Mouse (Mus musculus): ENCODE measurements around the gene Nus1. TPM values are rescaled to one million over a fixed set of nuclear protein-coding genes. Genes with fewer than 3 reads are reported as not detected.

Gene Nus1
- total RNA-seq (2022) = 10 to 100 TPM; 55.9 to 75.5 (median 64.1) TPM

DNA sequence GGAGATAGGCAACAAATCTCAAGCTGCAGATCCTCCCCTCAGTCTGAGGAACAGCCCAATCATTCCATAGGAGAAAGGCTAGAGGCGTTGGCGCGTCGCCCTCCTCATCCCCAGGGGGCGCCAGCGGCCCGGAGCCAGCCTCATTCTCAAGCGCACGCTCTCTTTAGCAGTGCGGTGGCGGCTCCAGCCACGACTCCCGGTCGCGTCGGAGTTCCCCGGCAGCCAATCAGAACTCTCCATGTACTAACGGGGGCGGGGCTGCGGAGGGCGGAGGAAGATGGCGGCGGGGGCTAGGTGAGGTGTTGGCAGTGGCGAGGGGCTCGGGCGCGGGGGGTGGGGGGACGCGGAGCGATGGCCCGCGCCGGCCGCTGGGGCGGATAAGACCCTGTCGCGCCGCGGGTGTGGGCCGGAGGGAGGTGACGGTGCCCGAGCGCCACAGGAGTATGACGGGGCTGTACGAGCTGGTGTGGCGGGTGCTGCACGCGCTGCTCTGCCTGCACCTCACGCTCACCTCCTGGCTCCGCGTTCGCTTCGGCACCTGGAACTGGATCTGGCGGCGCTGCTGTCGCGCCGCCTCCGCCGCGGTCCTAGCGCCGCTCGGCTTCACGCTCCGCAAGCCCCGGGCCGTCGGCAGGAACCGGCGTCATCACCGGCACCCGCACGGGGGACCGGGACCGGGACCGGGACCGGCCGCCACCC lies at the start of gene Nus1:
TSS of gene Nus1 (plus strand) at position 249 of the 699 bp plus-strand sequence.
- DNase-seq (ENCODE audit: low spot score in 2 of 2) = peak; percentile 95 to 96

DNA sequence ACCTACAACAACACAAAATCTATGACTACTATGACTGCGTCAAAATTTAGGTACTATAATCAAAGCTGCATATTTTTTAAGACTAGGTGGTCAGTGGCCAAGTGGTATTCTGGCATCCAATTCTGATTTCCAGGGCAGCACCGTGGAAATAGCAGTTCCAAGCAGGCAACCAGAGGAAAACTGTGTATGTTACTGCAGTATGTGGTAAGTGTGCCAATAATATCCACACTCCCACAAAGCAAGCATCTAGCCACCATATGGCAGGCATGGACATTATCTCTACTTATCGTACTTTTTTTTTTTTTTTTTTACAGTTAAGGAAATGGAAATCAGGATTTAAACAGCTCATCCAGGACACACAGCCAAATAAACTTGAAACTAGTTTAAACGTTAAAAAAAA lies 49.0 kb upstream of the Nus1 start:
- no peak for DNase-seq (ENCODE audit: low spot score in 2 of 2)

DNA sequence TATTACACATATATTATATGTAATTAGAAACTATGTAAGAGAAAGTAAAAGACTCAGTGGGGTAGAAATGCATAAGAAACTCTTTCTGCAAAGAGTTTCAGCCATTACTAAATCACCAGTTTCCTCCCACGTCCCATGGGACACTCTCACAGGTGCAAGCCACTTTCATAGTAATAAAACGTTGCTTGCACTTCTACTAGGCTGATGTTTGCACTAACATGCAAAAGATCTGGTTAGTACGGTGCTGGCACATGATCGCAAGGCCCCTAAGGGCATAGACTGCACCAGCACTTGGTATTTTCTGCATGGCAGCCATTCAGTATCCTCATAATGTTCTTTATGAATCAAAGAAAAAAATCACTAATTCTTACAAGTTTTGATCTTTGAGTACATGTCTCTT lies 43.5 kb upstream of the Nus1 start:
- DNase-seq (ENCODE audit: low spot score in 2 of 2) = no peak

DNA sequence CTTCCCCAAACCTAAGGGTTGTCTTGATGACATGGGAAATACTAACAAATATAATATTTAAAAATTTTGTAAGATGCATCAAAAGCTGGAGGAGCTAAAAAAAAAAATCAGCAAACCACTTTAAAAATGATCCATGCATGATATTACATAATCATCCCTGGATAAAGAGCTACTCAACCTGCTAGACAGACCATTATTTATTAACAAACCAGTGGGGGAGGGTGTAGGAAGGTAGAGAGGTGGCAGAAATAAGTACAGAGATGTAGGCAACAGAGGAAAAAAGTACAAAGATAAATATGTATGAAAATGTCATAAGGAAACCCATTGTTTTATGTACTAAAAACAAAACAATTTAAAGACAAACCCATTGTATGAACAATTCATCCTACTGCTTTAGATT lies 42.7 kb upstream of the Nus1 start:
- no peak for DNase-seq (ENCODE audit: low spot score in 2 of 2)

DNA sequence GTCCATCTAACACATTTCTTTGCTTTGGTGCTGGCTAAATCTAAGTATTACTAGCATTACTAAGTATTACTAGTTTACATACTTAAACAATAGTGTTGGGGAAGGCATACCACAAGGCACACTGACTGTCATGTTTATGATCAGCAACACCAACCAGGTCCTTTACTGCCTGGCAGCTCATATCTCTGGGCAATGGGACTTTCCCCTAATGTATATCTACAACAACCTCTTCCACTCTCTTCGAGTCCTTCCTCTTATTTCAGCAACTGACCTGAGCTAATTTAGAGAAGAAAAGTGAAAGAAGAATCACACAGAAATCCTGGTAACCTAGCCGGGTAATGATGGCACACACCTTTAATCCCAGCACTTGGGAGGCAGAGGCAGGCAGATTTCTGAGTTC lies 40.9 kb upstream of the Nus1 start:
- no peak for DNase-seq (ENCODE audit: low spot score in 2 of 2)

DNA sequence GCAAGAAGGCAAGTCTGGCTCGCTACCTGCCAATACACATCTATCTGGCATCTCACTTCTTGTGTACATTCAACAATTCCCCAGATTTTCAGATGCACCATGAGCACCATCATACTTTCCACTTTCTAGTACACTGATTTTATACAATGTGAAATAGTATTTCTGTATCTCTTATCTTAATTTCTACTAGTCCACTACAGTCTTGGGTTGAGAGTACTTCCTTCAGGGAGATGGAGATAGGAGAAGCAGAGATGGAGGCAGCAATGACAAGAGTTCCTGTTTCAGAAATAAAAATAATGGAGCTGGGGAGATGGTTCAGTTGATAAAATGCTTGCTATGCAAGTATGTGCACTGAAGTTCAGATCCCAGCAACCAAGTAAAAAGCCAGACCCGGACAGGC lies 39.5 kb upstream of the Nus1 start:
- no peak for DNase-seq (ENCODE audit: low spot score in 2 of 2)

DNA sequence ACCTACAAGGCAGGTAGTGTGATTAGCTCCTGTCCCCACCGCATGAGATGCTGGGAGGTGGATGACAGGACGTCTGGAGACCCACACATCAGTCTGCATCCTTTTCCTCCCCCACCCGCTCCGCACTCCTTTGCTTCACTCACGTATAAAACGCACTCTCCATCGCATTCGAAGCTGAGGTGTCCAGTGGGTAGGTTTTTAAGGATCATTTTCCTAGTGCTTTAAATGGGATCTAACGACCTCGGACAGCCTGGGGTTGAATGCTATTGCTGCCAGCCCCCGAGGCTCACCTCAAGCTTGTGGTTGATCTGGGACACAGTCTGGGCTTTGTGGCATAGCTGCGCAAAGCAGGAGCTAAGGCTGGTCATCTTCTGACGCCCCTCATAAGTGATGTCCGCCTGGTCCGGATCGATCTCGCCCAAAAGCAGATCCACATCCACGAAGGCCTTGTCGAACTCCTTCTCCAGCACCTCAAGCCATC lies 36.0 kb upstream of the Nus1 start:
- DNase-seq (ENCODE audit: low spot score in 2 of 2) = no peak

DNA sequence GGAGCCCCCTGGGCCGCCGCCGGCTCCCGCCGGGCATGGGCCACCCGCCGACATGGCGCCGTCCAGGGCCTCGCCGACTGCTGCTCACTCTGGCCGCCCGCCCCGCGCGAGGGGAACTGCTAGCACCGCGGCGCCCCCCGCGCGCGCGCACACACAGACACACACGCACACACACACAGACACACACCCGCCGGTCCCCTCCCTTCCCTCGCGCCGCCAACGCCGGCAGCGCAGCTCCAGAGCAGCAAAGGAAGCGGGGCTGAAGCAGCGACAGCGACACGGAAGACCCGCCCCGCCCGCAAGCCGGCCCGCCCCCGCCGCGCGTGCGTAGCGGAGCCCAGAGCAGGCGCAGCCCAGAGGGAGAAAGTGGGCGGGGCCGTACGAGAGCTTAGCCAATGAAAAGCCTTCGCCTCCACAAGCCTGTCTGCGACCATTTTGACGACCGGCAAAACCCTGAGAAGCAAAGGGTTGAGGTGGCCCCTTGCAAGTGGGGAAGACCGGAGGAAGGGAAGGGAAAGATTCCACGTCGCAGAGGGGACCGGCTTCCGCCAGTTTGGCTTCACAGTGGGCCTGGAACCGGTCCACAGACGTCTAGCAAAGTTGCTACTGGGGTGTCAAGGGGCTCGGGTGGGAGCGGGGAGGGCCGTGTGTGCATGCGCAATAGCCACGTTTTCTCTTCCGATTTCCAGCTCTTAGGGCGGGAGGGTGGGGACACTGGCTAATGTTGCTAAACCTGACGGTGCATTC lies 35.3 kb upstream of the Nus1 start, which contains the start of gene Gopc:
TSS of gene Gopc (minus strand) at position 280 of the 747 bp plus-strand sequence.
- DNase-seq (ENCODE audit: low spot score in 2 of 2) = peak; percentile 95 to 97

DNA sequence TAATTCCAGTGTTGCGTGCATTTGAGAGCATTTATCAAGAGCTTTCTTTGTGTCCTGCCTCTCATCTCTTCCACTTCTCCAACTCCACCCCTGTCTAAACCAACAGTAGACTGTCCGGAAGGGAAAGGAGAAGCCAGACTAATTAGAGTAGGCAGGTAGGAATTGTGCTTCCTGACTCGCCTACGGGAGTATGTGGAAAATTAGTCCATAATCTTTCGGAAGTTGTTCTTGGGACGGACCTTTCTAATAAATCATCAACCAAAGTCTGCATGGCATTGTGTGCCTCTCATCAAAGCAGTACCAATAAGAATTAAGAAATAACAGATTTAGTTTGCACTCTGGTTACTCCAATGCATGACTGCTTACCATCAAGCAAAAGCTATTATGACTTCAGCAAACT lies 34.3 kb upstream of the Nus1 start:
- DNase-seq (ENCODE audit: low spot score in 2 of 2) = no peak

DNA sequence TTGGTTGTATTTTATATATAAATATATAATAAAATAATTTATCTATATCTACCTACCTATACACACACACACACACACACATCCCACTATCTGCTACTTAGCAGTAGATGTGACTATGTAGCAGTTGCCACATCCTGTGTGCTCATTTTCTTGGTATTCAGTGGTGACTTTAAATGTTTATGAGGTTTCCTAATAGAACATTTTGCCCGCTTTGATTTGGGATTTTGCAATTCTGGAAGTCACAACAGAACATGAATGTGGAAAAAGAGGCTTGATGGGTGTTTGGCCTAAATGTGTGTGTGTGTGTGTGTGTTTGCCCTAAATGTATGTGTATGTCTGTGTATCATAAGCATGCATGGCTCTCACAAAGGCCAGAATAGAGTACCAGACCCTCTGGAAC lies 33.8 kb upstream of the Nus1 start:
- DNase-seq (ENCODE audit: low spot score in 2 of 2) = no peak

DNA sequence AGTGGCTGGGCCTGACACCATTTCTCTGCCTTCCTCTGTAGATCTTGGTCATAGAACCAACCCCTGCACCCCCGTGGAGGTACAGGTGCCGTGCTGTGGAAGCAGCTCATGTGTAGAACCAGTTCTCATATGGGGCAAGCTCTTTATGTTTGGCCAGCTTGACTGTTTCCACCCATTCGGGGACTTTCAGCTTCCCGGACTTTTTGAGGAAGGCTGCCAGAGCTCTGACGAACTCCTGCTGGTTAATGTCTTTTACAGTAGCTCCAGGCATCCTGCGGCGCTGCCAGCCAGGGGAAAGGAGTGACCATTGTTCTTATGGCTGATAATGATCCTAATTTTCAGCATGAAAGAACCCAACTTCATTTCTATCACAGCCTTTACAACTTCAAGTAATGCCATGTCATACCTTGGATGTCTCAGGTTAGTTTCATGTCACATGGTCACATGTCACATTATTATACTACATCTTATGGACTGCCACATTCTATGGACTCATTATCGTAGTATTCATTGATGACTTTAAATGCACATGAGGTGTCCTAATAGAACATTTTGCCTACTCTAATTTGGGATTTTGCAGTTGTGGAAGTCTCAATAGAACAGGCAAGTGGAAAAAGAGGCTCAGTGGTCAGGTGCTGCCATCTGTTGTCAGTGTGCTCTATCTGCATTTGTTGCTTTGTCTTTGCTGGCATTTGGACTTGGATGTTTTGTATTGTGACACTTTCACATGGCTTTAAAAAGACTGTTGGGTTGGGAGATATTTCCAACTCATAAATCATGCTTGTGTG lies 32.3 kb upstream of the Nus1 start:
- DNase-seq (ENCODE audit: low spot score in 2 of 2) = peak in 1 of 2 experiments; percentile 39

DNA sequence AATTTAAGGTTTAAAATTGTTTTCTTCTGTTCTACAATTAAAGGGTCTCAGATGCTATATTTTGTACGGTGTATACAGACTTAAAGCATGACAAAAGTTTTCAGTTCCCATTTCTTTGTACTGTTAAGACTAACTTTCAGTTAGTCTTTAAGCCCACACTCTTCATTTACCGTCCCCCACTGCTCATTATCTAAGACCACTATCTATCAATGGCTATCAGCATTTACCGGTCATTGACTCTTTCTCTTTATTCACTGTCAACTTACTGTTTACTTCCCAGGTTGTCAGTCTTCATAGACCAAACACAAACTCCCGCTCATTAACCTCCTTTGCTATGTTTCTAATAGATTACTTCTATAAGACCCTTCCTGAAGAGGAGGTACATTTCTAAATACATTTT lies 30.2 kb upstream of the Nus1 start:
- no peak for DNase-seq (ENCODE audit: low spot score in 2 of 2)

DNA sequence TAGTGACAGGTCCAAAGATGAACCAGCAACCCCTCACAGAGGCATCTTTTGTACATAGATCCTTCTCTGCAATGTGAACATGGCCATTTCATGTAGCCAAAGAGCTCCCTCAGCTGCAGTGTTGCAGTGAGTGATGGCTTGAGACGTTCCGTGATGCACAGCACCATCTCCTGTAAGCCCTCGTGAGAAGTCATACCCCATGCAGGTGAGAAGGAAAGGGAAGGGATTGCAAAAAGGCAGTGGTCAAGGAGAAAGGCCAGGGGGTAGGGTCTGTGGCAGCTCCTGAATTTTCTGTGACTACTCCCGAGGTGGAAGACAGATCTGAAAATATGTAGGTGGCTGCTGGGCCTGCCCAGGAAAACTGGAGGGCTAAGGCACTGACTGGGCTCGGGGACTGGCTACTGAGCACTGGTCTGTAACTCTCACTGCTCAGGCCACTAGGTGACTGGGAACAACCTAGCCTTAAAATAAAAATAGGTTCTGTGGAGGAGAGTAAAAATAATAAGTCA lies 28.4 kb upstream of the Nus1 start, which contains the start of gene Nepn:
TSS of gene Nepn (plus strand) at position 51 of the 509 bp plus-strand sequence.
- DNase-seq (ENCODE audit: low spot score in 2 of 2) = no peak

DNA sequence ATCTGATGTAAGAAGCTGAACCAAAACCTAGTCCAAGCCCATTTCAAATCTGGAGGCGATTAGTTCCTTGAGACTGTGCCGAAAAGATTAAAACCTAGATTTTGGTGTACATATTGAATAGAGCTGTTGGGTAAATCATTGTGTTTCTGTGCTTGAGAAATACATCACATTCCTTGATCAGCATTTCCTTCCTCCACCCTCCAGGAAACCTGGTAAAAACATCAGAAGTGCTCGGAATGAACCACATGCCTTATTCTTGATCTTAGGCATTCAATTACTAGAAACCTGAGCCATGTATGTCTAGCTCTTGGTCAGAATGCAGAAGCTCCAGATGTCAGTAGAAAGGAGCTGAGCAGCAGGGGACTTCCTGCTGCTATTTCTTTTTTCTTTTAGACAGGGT lies 27.9 kb upstream of the Nus1 start:
- no peak for DNase-seq (ENCODE audit: low spot score in 2 of 2)

DNA sequence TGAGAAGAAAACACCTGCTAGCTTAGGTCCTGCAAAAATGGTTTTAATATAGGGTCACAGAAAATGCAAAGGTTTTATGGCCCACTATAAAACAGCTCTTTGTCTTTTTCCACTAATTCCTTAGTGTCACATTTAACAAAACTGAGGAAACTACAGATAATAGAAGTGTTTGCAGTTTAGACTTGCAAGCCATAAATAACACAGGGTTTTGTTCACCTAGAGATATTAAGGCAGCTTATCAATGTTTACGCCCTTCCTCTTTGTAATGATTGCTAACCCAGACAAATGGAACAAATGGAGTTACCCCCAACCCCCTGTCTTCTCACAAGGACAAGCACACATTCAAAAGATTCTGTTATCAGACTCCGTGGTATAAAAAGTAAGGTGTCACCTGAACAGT lies 26.1 kb upstream of the Nus1 start:
- no peak for DNase-seq (ENCODE audit: low spot score in 2 of 2)

DNA sequence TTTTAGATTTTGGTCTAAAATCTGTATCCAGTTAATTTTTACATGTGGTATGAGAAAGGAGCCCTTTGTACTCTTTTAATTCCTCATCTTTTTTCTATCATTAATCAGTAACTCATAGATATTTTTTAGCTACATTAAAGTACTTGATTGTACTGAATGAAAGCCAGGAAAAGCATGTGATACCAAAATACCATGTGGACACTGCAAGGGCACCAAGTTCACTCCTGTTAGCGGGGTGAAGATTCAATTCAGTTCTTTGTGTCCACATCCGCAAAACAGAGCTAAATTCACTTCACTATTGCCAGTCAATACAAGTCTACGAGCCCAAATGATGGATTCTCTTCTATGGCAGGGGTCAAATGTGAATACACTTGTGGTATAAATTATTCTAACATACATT lies 20.7 kb upstream of the Nus1 start:
- DNase-seq (ENCODE audit: low spot score in 2 of 2) = no peak

DNA sequence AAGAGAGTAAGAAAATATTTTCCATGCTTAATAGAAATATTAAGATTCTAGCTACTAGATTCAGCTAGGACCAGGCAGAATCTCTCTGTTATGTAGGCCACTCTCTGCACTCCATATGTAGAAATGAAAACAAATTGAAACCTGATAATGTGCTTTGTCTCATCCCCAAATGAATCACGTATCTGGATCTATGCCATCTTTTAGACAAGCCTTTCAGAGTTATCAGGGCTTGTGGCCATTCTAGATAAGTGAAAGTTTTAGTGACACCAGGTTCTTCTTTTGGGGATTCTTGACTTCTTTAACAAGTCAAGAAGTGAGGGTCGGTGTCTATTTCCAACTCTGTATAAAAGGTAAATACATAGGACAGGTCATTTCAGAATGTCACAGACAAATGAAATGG lies 18.6 kb upstream of the Nus1 start:
- DNase-seq (ENCODE audit: low spot score in 2 of 2) = no peak

DNA sequence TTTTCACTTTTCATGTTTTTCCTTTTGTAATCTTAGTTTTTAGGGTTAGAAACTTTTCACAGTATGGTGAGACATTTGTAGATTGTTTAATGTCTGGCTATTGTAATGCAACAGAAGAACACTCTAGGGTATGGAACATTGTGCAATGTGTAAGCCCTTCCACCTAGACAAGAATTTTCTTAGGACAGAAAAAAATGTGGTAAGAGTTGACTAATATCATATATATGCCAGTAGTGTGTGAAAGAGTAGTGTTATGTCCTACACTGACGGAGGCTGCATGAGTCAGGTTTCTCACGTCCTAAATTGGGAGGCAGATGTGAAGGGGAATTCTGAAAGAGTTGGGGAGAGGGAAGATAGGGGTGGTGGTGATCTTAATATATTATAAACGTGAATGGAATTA lies 17.6 kb upstream of the Nus1 start:
- no peak for DNase-seq (ENCODE audit: low spot score in 2 of 2)

DNA sequence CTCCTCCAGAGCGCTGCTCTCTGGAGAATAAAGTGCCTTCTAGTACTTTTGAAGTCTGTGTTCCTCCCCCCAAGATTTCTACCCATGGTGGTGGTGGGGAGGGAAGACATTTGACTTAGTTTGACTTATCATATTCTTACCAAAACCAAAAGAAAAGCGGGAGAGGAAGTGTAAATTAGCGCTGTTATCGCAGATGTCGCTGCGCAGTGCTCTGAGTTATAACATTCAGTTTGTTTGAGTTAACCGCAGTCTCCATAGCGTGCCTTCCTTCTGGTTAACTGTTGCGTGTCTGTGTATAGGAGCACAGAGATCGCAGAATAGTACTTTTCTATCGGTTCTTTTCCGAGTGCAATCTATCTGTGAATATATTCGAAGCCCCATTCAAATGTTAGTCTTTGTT lies 12.2 kb upstream of the Nus1 start:
- DNase-seq (ENCODE audit: low spot score in 2 of 2) = no peak

DNA sequence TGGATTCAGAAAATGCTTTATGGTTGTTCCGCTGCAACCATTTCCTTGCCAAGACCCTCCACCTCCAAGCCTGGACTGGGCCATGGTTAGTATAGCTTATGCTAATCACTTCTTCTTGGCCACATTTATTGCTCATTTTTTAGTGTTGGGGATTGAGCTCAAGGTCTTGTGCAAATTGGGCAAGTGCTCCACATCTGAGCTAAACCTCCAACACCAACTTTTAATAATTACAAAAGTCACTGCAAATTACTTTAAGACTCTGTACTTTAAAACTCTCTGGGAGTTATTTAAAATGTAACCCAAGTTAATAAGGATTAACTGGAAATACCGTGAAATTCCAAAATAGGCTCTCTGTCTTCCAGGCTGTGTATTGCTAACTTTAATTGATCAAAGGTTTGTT lies 9.8 kb upstream of the Nus1 start:
- DNase-seq (ENCODE audit: low spot score in 2 of 2) = no peak

DNA sequence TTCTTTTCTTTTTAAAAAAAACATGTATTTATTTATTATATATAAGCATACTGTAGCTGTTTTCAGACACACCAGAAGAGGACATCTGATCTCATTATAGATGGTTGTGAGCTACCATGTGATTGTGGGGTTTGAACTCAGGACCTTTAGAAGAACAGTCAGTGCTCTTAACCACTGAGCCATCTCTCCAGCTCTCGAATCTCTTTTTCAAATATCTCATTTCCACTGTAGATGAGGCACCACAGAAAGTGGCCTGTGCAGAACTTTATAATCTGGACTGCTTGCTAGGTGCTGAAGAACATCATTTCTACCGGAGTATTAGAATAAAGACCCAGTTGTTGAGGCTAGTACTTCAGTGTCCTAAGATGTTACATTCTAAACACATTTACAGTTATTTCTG lies 2.3 kb upstream of the Nus1 start:
- no peak for DNase-seq (ENCODE audit: low spot score in 2 of 2)

DNA sequence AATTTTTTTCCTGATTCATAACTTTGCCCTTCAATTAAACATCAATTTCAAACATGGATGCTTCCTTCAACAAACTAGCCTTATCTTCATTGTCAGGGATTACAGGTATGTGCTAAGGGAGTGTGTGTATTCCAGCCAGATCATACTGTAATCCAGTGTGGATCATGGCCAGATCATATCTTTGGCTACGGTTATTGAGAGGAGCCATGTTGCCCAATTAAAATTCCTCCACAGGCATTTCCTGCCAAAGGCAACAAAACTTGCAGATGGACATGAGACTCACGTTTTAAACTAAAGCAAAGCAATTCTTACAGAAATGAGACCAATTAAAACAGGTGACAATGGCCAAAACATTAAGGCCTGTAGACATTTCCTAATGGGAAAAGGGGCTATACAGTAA lies 889 bp upstream of the Nus1 start:
- DNase-seq (ENCODE audit: low spot score in 2 of 2) = no peak
